ENCODE assay signal across 23 mouse cellular contexts in genomic region chr11:62022105-62022504, GRCm38 (mm10).
DNase-seq lines count a peak whose midpoint lies in the region; ATAC-seq and TF ChIP-seq lines count a peak whose summit lies in the region.
"Had no signal": no experiment of that assay in that cellular context is flagged by ENCODE, and none has a peak within 500 bp of the region (broad histone marks: within the 10 kb centered on the region; RNA-seq: fewer than 3 reads in every experiment).

No protein-coding gene starts in this region.

- no peak for ATAC-seq in cerebellum, adult (ENCODE audit: insufficient number of reproducible peaks, low FRiP score, low TSS enrichment)
- ATAC-seq in liver, embryonic 12.5 days: no peak
- ATAC-seq in liver, embryonic 11.5 days (replicated peaks; ENCODE audit: low FRiP score): no peak
- ATAC-seq: forebrain, embryonic 15.5 days; liver, postnatal 0 days; midbrain, embryonic 15.5 days had no signal

- peak; percentile 47 for DNase-seq in cerebellum, adult 9-10 months
- DNase-seq in liver, embryonic 11.5 days (ENCODE audit: low spot score): no peak
- DNase-seq in lung, postnatal 10 days: peak; percentile 47
- no peak for DNase-seq in urinary bladder, adult 18-20 months (ENCODE audit: low spot score in 2 of 2)
- DNase-seq in thymus, adult 2 months: no peak
- DNase-seq: adrenal gland, postnatal 25 days; cerebellum, adult 11 months; cerebellum, postnatal 25 days; gastrocnemius, postnatal 25 days; heart, postnatal 4 days; kidney, adult 2 months; liver; liver, postnatal 0 days; thymus, postnatal 36 days had no signal

- no peak overlapping the region for H3K4me3 ChIP-seq in liver, embryonic 12.5 days
- no peak overlapping the region for H3K4me3 ChIP-seq in liver, embryonic 11.5 days (ENCODE audit: low read depth, low read length)
- no peak overlapping the region for H3K4me3 ChIP-seq in thymus, adult 2 months (ENCODE audit: control insufficient read depth, insufficient read depth, low read length)
- H3K4me3 ChIP-seq: embryonic facial prominence, embryonic 13.5 days; forebrain, embryonic 15.5 days; hindbrain, embryonic 15.5 days; limb, embryonic 10.5 days; midbrain, embryonic 15.5 days; myocyte had no signal

- H3K4me2 ChIP-seq in liver, embryonic 12.5 days: no peak overlapping the region
- H3K4me2 ChIP-seq in liver, embryonic 11.5 days: no peak overlapping the region
- H3K4me2 ChIP-seq: embryonic facial prominence, embryonic 13.5 days; forebrain, embryonic 15.5 days; hindbrain, embryonic 15.5 days; midbrain, embryonic 15.5 days had no signal

- H3K9me3 ChIP-seq in liver, embryonic 12.5 days (replicated peaks): no peaks in the 10 kb centered on the region
- no peaks in the 10 kb centered on the region for H3K9me3 ChIP-seq in liver, embryonic 11.5 days (ENCODE audit: control insufficient read depth, low read length)
- H3K9me3 ChIP-seq: embryonic facial prominence, embryonic 13.5 days; forebrain, embryonic 15.5 days; hindbrain, embryonic 15.5 days; limb, embryonic 10.5 days; midbrain, embryonic 15.5 days had no signal

- H3K27me3 ChIP-seq in liver, embryonic 12.5 days (replicated peaks): no peaks in the 10 kb centered on the region
- no peaks in the 10 kb centered on the region for H3K27me3 ChIP-seq in liver, embryonic 11.5 days (replicated peaks; ENCODE audit: control insufficient read depth, insufficient read depth, low read length)
- no peaks in the 10 kb centered on the region for H3K27me3 ChIP-seq in thymus, adult 2 months (ENCODE audit: control insufficient read depth, insufficient read depth, low read length)
- H3K27me3 ChIP-seq: embryonic facial prominence, embryonic 13.5 days; forebrain, embryonic 15.5 days; hindbrain, embryonic 15.5 days; midbrain, embryonic 15.5 days had no signal

- H3K36me3 ChIP-seq in liver, embryonic 12.5 days: peaks cover 7% of the 10 kb centered on the region; the same call in 1 of the 2 replicates
- H3K36me3 ChIP-seq in liver, embryonic 11.5 days (ENCODE audit: control insufficient read depth, insufficient read depth, low read length): no peaks in the 10 kb centered on the region
- H3K36me3 ChIP-seq in thymus, adult 2 months (ENCODE audit: control insufficient read depth, insufficient read depth, low read length): no peaks in the 10 kb centered on the region
- H3K36me3 ChIP-seq: embryonic facial prominence, embryonic 13.5 days; forebrain, embryonic 15.5 days; hindbrain, embryonic 15.5 days; limb, embryonic 10.5 days; midbrain, embryonic 15.5 days had no signal

- no peak for TF ChIP-seq CTCF in thymus, adult 2 months (IDR thresholded peaks at IDR 0.05; ENCODE audit: borderline replicate concordance, control insufficient read depth, extremely low read depth, insufficient read depth, low read length, poor library complexity)

- peaks cover 28% of the 10 kb centered on the region for H3K4me1 ChIP-seq in liver, embryonic 12.5 days
- peaks cover 3% of the 10 kb centered on the region; the same call in 1 of the 2 replicates for H3K4me1 ChIP-seq in liver, embryonic 11.5 days (replicated peaks; ENCODE audit: control insufficient read depth, insufficient read depth, low read length)
- no peaks in the 10 kb centered on the region for H3K4me1 ChIP-seq in thymus, adult 2 months (replicated peaks; ENCODE audit: control insufficient read depth, insufficient read depth, low read length)

- 0 out of 2 replicates have a peak overlapping the region, but pooled peaks have one; percentile 36 for H3K27ac ChIP-seq in liver, embryonic 12.5 days
- no peak overlapping the region for H3K27ac ChIP-seq in liver, embryonic 11.5 days (ENCODE audit: low read depth, low read length)
- H3K27ac ChIP-seq in thymus, adult 2 months (ENCODE audit: control insufficient read depth, insufficient read depth, low read length): no peak overlapping the region
- H3K27ac ChIP-seq: embryonic facial prominence, embryonic 13.5 days; forebrain, embryonic 15.5 days; hindbrain, embryonic 15.5 days; kidney, postnatal 0 days; limb, embryonic 10.5 days; midbrain, embryonic 15.5 days had no signal

- H3K9ac ChIP-seq in liver, embryonic 12.5 days: no peak overlapping the region
- no peak overlapping the region for H3K9ac ChIP-seq in liver, embryonic 11.5 days (ENCODE audit: low read depth, low read length)
- H3K9ac ChIP-seq: embryonic facial prominence, embryonic 13.5 days; forebrain, embryonic 15.5 days; hindbrain, embryonic 15.5 days; liver, postnatal 0 days; midbrain, embryonic 15.5 days had no signal

- 73% methylated on average over 3 of the region's 3 CpGs for WGBS in liver, embryonic 12.5 days (ENCODE audit: insufficient replicate concordance)
- WGBS in liver, embryonic 11.5 days: 83% methylated on average over 3 of the region's 3 CpGs
- 97% methylated on average over 3 of the region's 3 CpGs for WGBS in thymus, adult 2 months

- TF ChIP-seq POLR2A in thymus, adult 2 months (IDR thresholded peaks at IDR 0.05; ENCODE audit: control insufficient read depth, extremely low read depth, insufficient read depth, low read length, poor library complexity): no peak

Comparison
In these comparisons a context has a peak if more than half of its experiments do, and no peak if none do; other contexts are left out.
1. DNase-seq: peak in cerebellum, adult 9-10 months (single experiment) and lung, postnatal 10 days (single experiment); none in liver, embryonic 11.5 days (single experiment), urinary bladder, adult 18-20 months (0 of 2) and thymus, adult 2 months (single experiment).